Mouse (Mus musculus) MEL (cell line): ENCODE results near the gene Pabpn1. TPM values are rescaled to one million over a fixed set of nuclear protein-coding genes. Genes with fewer than 3 reads are reported as not detected.

ENCODE experiments used
- CHD2 ChIP-seq: IDR thresholded peaks from 2 replicates; pipeline ENCODE4 v1.6.1; 2011; ENCODE audit warnings: low read length, improper control_type of control experiment
- EP300 ChIP-seq, 2 experiments: IDR thresholded peaks; 2 replicates each; pipeline ENCODE4 v1.6.1; 2011; ENCODE audit warnings: improper control_type of control experiment in 2 of 2, low read length in 2 of 2, low read depth in 1 of 2, mild to moderate bottlenecking in 1 of 2
- ETS1 ChIP-seq: IDR thresholded peaks from 2 replicates; pipeline ENCODE4 v1.6.1; 2012; ENCODE audit warnings: low read depth, mild to moderate bottlenecking, inconsistent platforms, low read length, improper control_type of control experiment, moderate library complexity
- GABPA ChIP-seq: IDR thresholded peaks from 2 replicates; pipeline ENCODE4 v1.6.1; 2012; ENCODE audit warnings: low read depth, mild to moderate bottlenecking, inconsistent platforms, low read length, improper control_type of control experiment, moderate library complexity
- GATA1 ChIP-seq: IDR thresholded peaks from 2 replicates; pipeline ENCODE4 v1.6.1; 2011; ENCODE audit warnings: low read depth, low read length, improper control_type of control experiment
- JUND ChIP-seq: IDR thresholded peaks from 2 replicates; pipeline ENCODE4 v1.6.1; 2011; ENCODE audit warnings: low read depth, mild to moderate bottlenecking, improper control_type of control experiment, low read length
- MAFK ChIP-seq: IDR thresholded peaks from 2 replicates; pipeline ENCODE4 v1.6.1; 2011; ENCODE audit warnings: low read depth, mild to moderate bottlenecking, low read length, improper control_type of control experiment, borderline replicate concordance
- MAX ChIP-seq: IDR thresholded peaks from 2 replicates; pipeline ENCODE4 v1.6.1; 2011; ENCODE audit warnings: low read length, improper control_type of control experiment
- MAZ ChIP-seq: IDR thresholded peaks from 2 replicates; pipeline ENCODE4 v1.6.1; 2012; ENCODE audit warnings: low read depth, mild to moderate bottlenecking, inconsistent platforms, low read length, improper control_type of control experiment
- MEF2A ChIP-seq: IDR thresholded peaks from 2 replicates; pipeline ENCODE4 v1.6.1; 2014; ENCODE audit warnings: low read depth, mild to moderate bottlenecking, inconsistent platforms, low read length, improper control_type of control experiment; ENCODE audit not compliant: poor library complexity, insufficient replicate concordance, severe bottlenecking; ENCODE audit errors: extremely low read depth
- MXI1 ChIP-seq: IDR thresholded peaks from 2 replicates; pipeline ENCODE4 v1.6.1; 2011; ENCODE audit warnings: mild to moderate bottlenecking, low read depth, low read length, improper control_type of control experiment
- MYC ChIP-seq: IDR thresholded peaks from 2 replicates; pipeline ENCODE4 v1.6.1; 2011; ENCODE audit warnings: low read depth, mild to moderate bottlenecking, low read length, improper control_type of control experiment, moderate library complexity
- NELFE ChIP-seq: IDR thresholded peaks from 2 replicates; pipeline ENCODE4 v1.6.1; 2011; ENCODE audit warnings: low read depth, low read length, improper control_type of control experiment
- NRF1 ChIP-seq: IDR thresholded peaks from 2 replicates; pipeline ENCODE4 v1.6.1; 2014; ENCODE audit warnings: low read depth, mild to moderate bottlenecking, inconsistent platforms, low read length, improper control_type of control experiment, moderate library complexity; ENCODE audit not compliant: poor library complexity, insufficient read depth, severe bottlenecking
- POLR2A ChIP-seq, 2 experiments: IDR thresholded peaks; 2 replicates each; pipeline ENCODE4 v1.6.1; 2011 to 2012; ENCODE audit warnings: low read length in 2 of 2, mild to moderate bottlenecking in 2 of 2, control low read depth in 1 of 2, improper control_type of control experiment in 1 of 2, low read depth in 1 of 2, moderate library complexity in 1 of 2; ENCODE audit not compliant: control insufficient read depth in 1 of 2, insufficient read depth in 1 of 2, poor library complexity in 1 of 2
- RAD21 ChIP-seq: IDR thresholded peaks from 2 replicates; pipeline ENCODE4 v1.6.1; 2011; ENCODE audit warnings: mild to moderate bottlenecking, low read depth, low read length, improper control_type of control experiment
- RCOR1 ChIP-seq: IDR thresholded peaks from 2 replicates; pipeline ENCODE4 v1.6.1; 2012; ENCODE audit warnings: low read depth, mild to moderate bottlenecking, inconsistent platforms, low read length, improper control_type of control experiment
- SMC3 ChIP-seq: IDR thresholded peaks from 2 replicates; pipeline ENCODE4 v1.6.1; 2011; ENCODE audit warnings: low read depth, low read length, improper control_type of control experiment
- TAL1 ChIP-seq: IDR thresholded peaks from 2 replicates; pipeline ENCODE4 v1.6.1; 2012; ENCODE audit warnings: mild to moderate bottlenecking, inconsistent platforms, low read length, moderate library complexity, mixed read lengths
- TBP ChIP-seq: IDR thresholded peaks from 2 replicates; pipeline ENCODE4 v1.8.0; 2011; ENCODE audit warnings: low read depth, low read length, improper control_type of control experiment
- USF2 ChIP-seq, 2 experiments: IDR thresholded peaks; 2 replicates each; pipeline ENCODE4 v1.6.1; 2011 to 2012; ENCODE audit warnings: improper control_type of control experiment in 2 of 2, low read length in 2 of 2, borderline replicate concordance in 1 of 2, inconsistent platforms in 1 of 2, low read depth in 1 of 2, mild to moderate bottlenecking in 1 of 2; ENCODE audit not compliant: insufficient read depth in 1 of 2
- ZKSCAN1 ChIP-seq: IDR thresholded peaks from 2 replicates; pipeline ENCODE4 v1.6.1; 2012; ENCODE audit warnings: low read depth, mild to moderate bottlenecking, inconsistent platforms, low read length, improper control_type of control experiment, moderate library complexity
- polyA plus RNA-seq, 2 experiments: library from polyadenylated mRNA; stranded (reverse) in 1 of 2; unstranded in 1 of 2; fragments of >175 nt in 1 of 2; fragments of >200 nt in 1 of 2; gene quantifications; 2 replicates each; pipeline versions ENCODE4 v1.2.1 to v1.2.4; 2012; ENCODE audit warnings: low replicate concordance in 2 of 2, low read depth in 1 of 2; ENCODE audit not compliant: insufficient read length in 2 of 2, insufficient read depth in 1 of 2, missing spikeins in 1 of 2
- total RNA-seq: library from RNA; depleted of rRNA; stranded (reverse); fragments of 300-350 nt; gene quantifications from 2 replicates; pipeline ENCODE4 v1.2.3, GENCODE M21; 2012

Pabpn1 gene
- total and polyA plus RNA-seq, 3 experiments, result 82.3 to 393 TPM; not detected in 1

GRCm38 (mm10) chr14:54883154-54884021, 8.9 kb upstream of the Pabpn1 start, which contains the start of the genes Bcl2l2 and Gm20521 (continued):
- TF ChIP-seq MYC, result no peak
- TF ChIP-seq SMC3, result no peak
- TF ChIP-seq ZKSCAN1, result no peak
- TF ChIP-seq GATA1, result no peak
- TF ChIP-seq GABPA, result no peak
- peak; percentile 53 to 88; a peak in 3 of 4 replicates for TF ChIP-seq POLR2A (IDR thresholded peaks at IDR 0.05; ENCODE audit: control insufficient read depth in 1 of 2, insufficient read depth in 1 of 2, low read depth in 1 of 2, low read length in 2 of 2, poor library complexity in 1 of 2)
- no peak for TF ChIP-seq EP300 (IDR thresholded peaks at IDR 0.05; ENCODE audit: low read depth in 1 of 2, low read length in 2 of 2)
- no peak for TF ChIP-seq NRF1
- TF ChIP-seq JUND, result no peak
- peak; percentile 23; the same call in 1 of the 2 replicates for TF ChIP-seq ETS1
- TF ChIP-seq TAL1, result no peak
- TF ChIP-seq CHD2, result no peak
- TF ChIP-seq TBP, result peak; percentile 32; the same call in 1 of the 2 replicates
- peak; percentile 17; the same call in 1 of the 2 replicates for TF ChIP-seq MXI1
- TF ChIP-seq NELFE, result peak; percentile 70
- TF ChIP-seq RAD21, result no peak
- TF ChIP-seq USF2 (IDR thresholded peaks at IDR 0.05; ENCODE audit: borderline replicate concordance in 1 of 2, insufficient read depth in 1 of 2, low read depth in 1 of 2, low read length in 2 of 2), result no peak
- TF ChIP-seq MAX, result no peak
- TF ChIP-seq MEF2A, result no peak
- no peak for TF ChIP-seq MAFK
- TF ChIP-seq MAZ, result peak; percentile 99
- no peak for TF ChIP-seq RCOR1
